Mouse (Mus musculus): ENCODE results near the gene Lmbr1l.

- TF ChIP-seq EP300 (IDR thresholded peaks at IDR 0.05) (no peak), CTCF (IDR thresholded peaks at IDR 0.05) (no peak)
Measured at GRCm38 (mm10) chr15:98859319-98860043, 58.5 kb downstream of the Lmbr1l start.
